Mouse (Mus musculus): ENCODE data around the gene Pglyrp2. TPM values are rescaled to one million over a fixed set of nuclear protein-coding genes. Genes with fewer than 3 reads are reported as not detected.

Pglyrp2 gene
- not detected in 2 replicates for polyA plus RNA-seq (2011; ENCODE audit: insufficient read depth, insufficient read length, low read depth, missing spikeins)

DNA sequence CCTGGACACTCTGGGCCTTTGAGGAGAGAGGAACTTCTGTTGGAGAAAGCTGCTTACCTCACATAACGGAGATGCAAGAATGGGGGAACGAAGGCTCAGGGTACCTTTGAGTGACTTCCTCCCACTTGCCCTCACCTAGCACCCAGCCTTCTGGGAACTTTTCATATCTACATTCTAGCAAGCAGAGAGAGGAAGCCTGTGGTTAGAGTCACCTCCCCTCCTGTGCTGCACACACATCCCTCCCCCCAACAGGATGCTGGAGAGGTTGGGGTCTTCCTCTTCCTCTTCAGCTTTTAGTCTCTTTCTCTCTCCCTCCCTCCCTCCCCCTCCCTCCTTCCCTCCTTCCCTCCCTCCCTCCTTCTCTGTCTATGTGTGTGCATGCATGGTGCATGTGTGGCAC lies at the start of gene Pglyrp2:
TSS of gene Pglyrp2 (minus strand) at position 134 of the 400 bp plus-strand sequence.
- Histone ChIP-seq H3K27me3 (ENCODE audit: control insufficient read depth, insufficient read depth, low read length, poor library complexity, severe bottlenecking) (no peaks in the 10 kb centered on the region), H3K9me3 (replicated peaks; ENCODE audit: control insufficient read depth, insufficient read depth, low read length, poor library complexity, severe bottlenecking) (no peaks in the 10 kb centered on the region), H3K4me3 (ENCODE audit: low read depth, low read length) (no peak within 1 kb of the TSS), H3K36me3 (ENCODE audit: control insufficient read depth, insufficient read depth, low read length, poor library complexity, severe bottlenecking) (no peaks in the 10 kb centered on the region), H3K4me1 (ENCODE audit: control insufficient read depth, insufficient read depth, low read length) (no peaks in the 10 kb centered on the region), H3K9ac (ENCODE audit: low read depth, poor library complexity, severe bottlenecking) (no peak within 1 kb of the TSS), H3K27ac (ENCODE audit: insufficient read depth, low read length) (no peak within 1 kb of the TSS)
- TF ChIP-seq EP300 (IDR thresholded peaks at IDR 0.05; ENCODE audit: insufficient read depth, low read depth, low read length): no peak
- TF ChIP-seq CTCF (IDR thresholded peaks at IDR 0.05; ENCODE audit: low read depth, low read length): no peak
- no peak for TF ChIP-seq POLR2A (IDR thresholded peaks at IDR 0.05; ENCODE audit: insufficient read depth, low read length)

GRCm38 (mm10) chr17:32472176-32472575 lies 48.2 kb upstream of the Pglyrp2 start:
- H3K9ac ChIP-seq (ENCODE audit: low read depth, poor library complexity, severe bottlenecking): no peak overlapping the region
- no peak overlapping the region for H3K4me3 ChIP-seq (ENCODE audit: low read depth, low read length)
- H3K4me1 ChIP-seq (ENCODE audit: control insufficient read depth, insufficient read depth, low read length): no peaks in the 10 kb centered on the region
- H3K9me3 ChIP-seq (replicated peaks; ENCODE audit: control insufficient read depth, insufficient read depth, low read length, poor library complexity, severe bottlenecking): no peaks in the 10 kb centered on the region
- no peak overlapping the region for H3K27ac ChIP-seq (ENCODE audit: insufficient read depth, low read length)
- TF ChIP-seq POLR2A (IDR thresholded peaks at IDR 0.05; ENCODE audit: insufficient read depth, low read length) (no peak), EP300 (IDR thresholded peaks at IDR 0.05; ENCODE audit: insufficient read depth, low read depth, low read length) (no peak), CTCF (IDR thresholded peaks at IDR 0.05; ENCODE audit: low read depth, low read length) (no peak)
- H3K36me3 ChIP-seq (ENCODE audit: control insufficient read depth, insufficient read depth, low read length, poor library complexity, severe bottlenecking): no peaks in the 10 kb centered on the region
- no peaks in the 10 kb centered on the region for H3K27me3 ChIP-seq (ENCODE audit: control insufficient read depth, insufficient read depth, low read length, poor library complexity, severe bottlenecking)

GRCm38 (mm10) chr17:32470795-32471194 lies 46.8 kb upstream of the Pglyrp2 start:
- Histone ChIP-seq H3K4me1 (ENCODE audit: control insufficient read depth, insufficient read depth, low read length) (no peaks in the 10 kb centered on the region), H3K27ac (ENCODE audit: insufficient read depth, low read length) (no peak overlapping the region), H3K27me3 (ENCODE audit: control insufficient read depth, insufficient read depth, low read length, poor library complexity, severe bottlenecking) (no peaks in the 10 kb centered on the region), H3K9me3 (replicated peaks; ENCODE audit: control insufficient read depth, insufficient read depth, low read length, poor library complexity, severe bottlenecking) (no peaks in the 10 kb centered on the region), H3K9ac (ENCODE audit: low read depth, poor library complexity, severe bottlenecking) (no peak overlapping the region), H3K4me3 (ENCODE audit: low read depth, low read length) (no peak overlapping the region), H3K36me3 (ENCODE audit: control insufficient read depth, insufficient read depth, low read length, poor library complexity, severe bottlenecking) (no peaks in the 10 kb centered on the region)
- no peak for TF ChIP-seq CTCF (IDR thresholded peaks at IDR 0.05; ENCODE audit: low read depth, low read length)
- TF ChIP-seq POLR2A (IDR thresholded peaks at IDR 0.05; ENCODE audit: insufficient read depth, low read length): no peak
- no peak for TF ChIP-seq EP300 (IDR thresholded peaks at IDR 0.05; ENCODE audit: insufficient read depth, low read depth, low read length)

GRCm38 (mm10) chr17:32468494-32468893 lies 44.5 kb upstream of the Pglyrp2 start:
- Histone ChIP-seq H3K4me3 (ENCODE audit: low read depth, low read length) (no peak overlapping the region), H3K4me1 (ENCODE audit: control insufficient read depth, insufficient read depth, low read length) (no peaks in the 10 kb centered on the region), H3K9me3 (replicated peaks; ENCODE audit: control insufficient read depth, insufficient read depth, low read length, poor library complexity, severe bottlenecking) (no peaks in the 10 kb centered on the region), H3K27me3 (ENCODE audit: control insufficient read depth, insufficient read depth, low read length, poor library complexity, severe bottlenecking) (no peaks in the 10 kb centered on the region), H3K9ac (ENCODE audit: low read depth, poor library complexity, severe bottlenecking) (no peak overlapping the region), H3K27ac (ENCODE audit: insufficient read depth, low read length) (no peak overlapping the region), H3K36me3 (ENCODE audit: control insufficient read depth, insufficient read depth, low read length, poor library complexity, severe bottlenecking) (no peaks in the 10 kb centered on the region)
- TF ChIP-seq EP300 (IDR thresholded peaks at IDR 0.05; ENCODE audit: insufficient read depth, low read depth, low read length) (no peak), CTCF (IDR thresholded peaks at IDR 0.05; ENCODE audit: low read depth, low read length) (no peak), POLR2A (IDR thresholded peaks at IDR 0.05; ENCODE audit: insufficient read depth, low read length) (no peak)

DNA sequence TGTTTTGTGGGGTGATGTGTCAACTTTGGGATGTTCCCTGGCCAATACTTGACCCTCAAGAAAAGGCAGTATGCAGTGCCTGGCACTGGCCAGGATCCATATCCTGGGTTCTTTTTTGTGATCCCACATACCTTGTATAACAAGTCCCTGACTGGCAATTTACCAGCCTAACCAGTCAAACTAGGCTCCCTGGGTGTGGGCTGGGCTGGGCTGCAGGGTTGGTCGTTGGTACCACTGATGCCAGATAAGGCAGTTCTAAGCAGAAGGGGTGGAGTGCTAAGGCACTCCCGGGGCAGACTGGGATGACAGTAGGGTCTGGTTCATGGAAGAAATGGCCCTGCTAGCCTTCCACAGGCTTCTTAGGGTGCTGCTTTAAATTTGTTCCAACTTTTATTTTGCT lies 31.0 kb upstream of the Pglyrp2 start:
- H3K36me3 ChIP-seq (ENCODE audit: control insufficient read depth, insufficient read depth, low read length, poor library complexity, severe bottlenecking): no peaks in the 10 kb centered on the region

GRCm38 (mm10) chr17:32454188-32454587 lies 30.2 kb upstream of the Pglyrp2 start:
- Histone ChIP-seq H3K27me3 (ENCODE audit: control insufficient read depth, insufficient read depth, low read length, poor library complexity, severe bottlenecking) (no peaks in the 10 kb centered on the region), H3K4me1 (ENCODE audit: control insufficient read depth, insufficient read depth, low read length) (peaks cover 3% of the 10 kb centered on the region), H3K9ac (ENCODE audit: low read depth, poor library complexity, severe bottlenecking) (no peak overlapping the region), H3K4me3 (ENCODE audit: low read depth, low read length) (no peak overlapping the region), H3K36me3 (ENCODE audit: control insufficient read depth, insufficient read depth, low read length, poor library complexity, severe bottlenecking) (no peaks in the 10 kb centered on the region), H3K9me3 (replicated peaks; ENCODE audit: control insufficient read depth, insufficient read depth, low read length, poor library complexity, severe bottlenecking) (peaks cover under 1% of the 10 kb centered on the region), H3K27ac (ENCODE audit: insufficient read depth, low read length) (no peak overlapping the region)
- TF ChIP-seq POLR2A (IDR thresholded peaks at IDR 0.05; ENCODE audit: insufficient read depth, low read length): no peak
- TF ChIP-seq EP300 (IDR thresholded peaks at IDR 0.05; ENCODE audit: insufficient read depth, low read depth, low read length): no peak
- TF ChIP-seq CTCF (IDR thresholded peaks at IDR 0.05; ENCODE audit: low read depth, low read length): no peak

More for the DNA sequence above, 31.0 kb upstream of the Pglyrp2 start:
- TF ChIP-seq CTCF (IDR thresholded peaks at IDR 0.05; ENCODE audit: low read depth, low read length) (no peak), EP300 (IDR thresholded peaks at IDR 0.05; ENCODE audit: insufficient read depth, low read depth, low read length) (no peak), POLR2A (IDR thresholded peaks at IDR 0.05; ENCODE audit: insufficient read depth, low read length) (no peak)
- Histone ChIP-seq H3K4me1 (ENCODE audit: control insufficient read depth, insufficient read depth, low read length) (peaks cover 3% of the 10 kb centered on the region), H3K27me3 (ENCODE audit: control insufficient read depth, insufficient read depth, low read length, poor library complexity, severe bottlenecking) (no peaks in the 10 kb centered on the region), H3K4me3 (ENCODE audit: low read depth, low read length) (no peak overlapping the region), H3K9ac (ENCODE audit: low read depth, poor library complexity, severe bottlenecking) (no peak overlapping the region), H3K9me3 (replicated peaks; ENCODE audit: control insufficient read depth, insufficient read depth, low read length, poor library complexity, severe bottlenecking) (no peaks in the 10 kb centered on the region), H3K27ac (ENCODE audit: insufficient read depth, low read length) (no peak overlapping the region)
